Mouse (Mus musculus): ENCODE data around the gene Zan. TPM values are rescaled to one million over a fixed set of nuclear protein-coding genes. Genes with fewer than 3 reads are reported as not detected.

Gene Zan
- polyA plus RNA-seq, 1 experiment, result 0.83 TPM

- H3K4me3 ChIP-seq (replicated peaks; ENCODE audit: extremely low read depth, low read depth, low read length), result no peak overlapping the region
- TF ChIP-seq POLR2A (IDR thresholded peaks at IDR 0.05; ENCODE audit: borderline replicate concordance, extremely low read depth, low read depth, low read length), result no peak
- TF ChIP-seq CTCF (IDR thresholded peaks at IDR 0.05; ENCODE audit: insufficient read depth, low read length), result peak; percentile 50
- peak; percentile 73 for DNase-seq
- H3K4me1 ChIP-seq (ENCODE audit: control insufficient read depth, insufficient read depth, low read length), result no peaks in the 10 kb centered on the region
Measured at GRCm38 (mm10) chr5:137481138-137481537, 4.3 kb upstream of the Zan start.

- WGBS, result 63% methylated on average over 2 of the region's 2 CpGs
- DNase-seq, result no peak
- no peaks in the 10 kb centered on the region for H3K4me1 ChIP-seq (ENCODE audit: control insufficient read depth, insufficient read depth, low read length)
- TF ChIP-seq CTCF (IDR thresholded peaks at IDR 0.05; ENCODE audit: insufficient read depth, low read length), result no peak
- no peak for TF ChIP-seq POLR2A (IDR thresholded peaks at IDR 0.05; ENCODE audit: borderline replicate concordance, extremely low read depth, low read depth, low read length)
- no peak overlapping the region for H3K4me3 ChIP-seq (replicated peaks; ENCODE audit: extremely low read depth, low read depth, low read length)
Measured at GRCm38 (mm10) chr5:137474351-137474750, 2.5 kb downstream of the Zan start.

- DNase-seq, result no peak
- Histone ChIP-seq H3K4me1 (ENCODE audit: control insufficient read depth, insufficient read depth, low read length) (no peaks in the 10 kb centered on the region), H3K4me3 (replicated peaks; ENCODE audit: extremely low read depth, low read depth, low read length) (no peak overlapping the region)
- WGBS, result 48% methylated on average over 5 of the region's 5 CpGs
- TF ChIP-seq POLR2A (IDR thresholded peaks at IDR 0.05; ENCODE audit: borderline replicate concordance, extremely low read depth, low read depth, low read length) (no peak), CTCF (IDR thresholded peaks at IDR 0.05; ENCODE audit: insufficient read depth, low read length) (no peak)
Measured at GRCm38 (mm10) chr5:137472252-137472904, 4.5 kb downstream of the Zan start.

- Histone ChIP-seq H3K4me3 (replicated peaks; ENCODE audit: extremely low read depth, low read depth, low read length) (no peak overlapping the region), H3K4me1 (ENCODE audit: control insufficient read depth, insufficient read depth, low read length) (no peaks in the 10 kb centered on the region)
- TF ChIP-seq POLR2A (IDR thresholded peaks at IDR 0.05; ENCODE audit: borderline replicate concordance, extremely low read depth, low read depth, low read length) (no peak), CTCF (IDR thresholded peaks at IDR 0.05; ENCODE audit: insufficient read depth, low read length) (no peak)
- WGBS, result 90% methylated on average over 6 of the region's 6 CpGs
- no peak for DNase-seq
Measured at GRCm38 (mm10) chr5:137466946-137467345, 9.9 kb downstream of the Zan start.

GRCm38 (mm10) chr5:137465049-137465448 lies 11.8 kb downstream of the Zan start:
- WGBS, result 39% methylated on average over 3 of the region's 3 CpGs
- Histone ChIP-seq H3K4me3 (replicated peaks; ENCODE audit: extremely low read depth, low read depth, low read length) (no peak overlapping the region), H3K4me1 (ENCODE audit: control insufficient read depth, insufficient read depth, low read length) (no peaks in the 10 kb centered on the region)
- no peak for DNase-seq
- TF ChIP-seq POLR2A (IDR thresholded peaks at IDR 0.05; ENCODE audit: borderline replicate concordance, extremely low read depth, low read depth, low read length), result no peak
- TF ChIP-seq CTCF (IDR thresholded peaks at IDR 0.05; ENCODE audit: insufficient read depth, low read length), result no peak

GRCm38 (mm10) chr5:137455866-137456591 lies 20.8 kb downstream of the Zan start:
- H3K4me3 ChIP-seq (replicated peaks; ENCODE audit: extremely low read depth, low read depth, low read length), result no peak overlapping the region
- TF ChIP-seq POLR2A (IDR thresholded peaks at IDR 0.05; ENCODE audit: borderline replicate concordance, extremely low read depth, low read depth, low read length) (no peak), CTCF (IDR thresholded peaks at IDR 0.05; ENCODE audit: insufficient read depth, low read length) (no peak)
- peak; percentile 31 for DNase-seq
- H3K4me1 ChIP-seq (ENCODE audit: control insufficient read depth, insufficient read depth, low read length), result peaks cover 2% of the 10 kb centered on the region; the same call in 1 of the 2 replicates
- whole genome bisulfite sequencing, result 49% methylated on average over 7 of the region's 7 CpGs

GRCm38 (mm10) chr5:137455206-137455605 lies 21.7 kb downstream of the Zan start:
- H3K4me1 ChIP-seq (ENCODE audit: control insufficient read depth, insufficient read depth, low read length), result peaks cover 2% of the 10 kb centered on the region; the same call in 1 of the 2 replicates
- no peak overlapping the region for H3K4me3 ChIP-seq (replicated peaks; ENCODE audit: extremely low read depth, low read depth, low read length)
- TF ChIP-seq CTCF (IDR thresholded peaks at IDR 0.05; ENCODE audit: insufficient read depth, low read length) (no peak), POLR2A (IDR thresholded peaks at IDR 0.05; ENCODE audit: borderline replicate concordance, extremely low read depth, low read depth, low read length) (no peak)
- WGBS, result 50% methylated on average over 6 of the region's 6 CpGs
- DNase-seq, result no peak

- peaks cover 3% of the 10 kb centered on the region; the same call in 1 of the 2 replicates for H3K4me1 ChIP-seq (ENCODE audit: control insufficient read depth, insufficient read depth, low read length)
- H3K4me3 ChIP-seq (replicated peaks; ENCODE audit: extremely low read depth, low read depth, low read length), result no peak overlapping the region
- TF ChIP-seq CTCF (IDR thresholded peaks at IDR 0.05; ENCODE audit: insufficient read depth, low read length) (no peak), POLR2A (IDR thresholded peaks at IDR 0.05; ENCODE audit: borderline replicate concordance, extremely low read depth, low read depth, low read length) (no peak)
- DNase-seq, result no peak
Measured at GRCm38 (mm10) chr5:137445536-137445935, 31.3 kb downstream of the Zan start.

GRCm38 (mm10) chr5:137440216-137440855 lies 36.5 kb downstream of the Zan start:
- no peak for TF ChIP-seq POLR2A (IDR thresholded peaks at IDR 0.05; ENCODE audit: borderline replicate concordance, extremely low read depth, low read depth, low read length)
- no peak for TF ChIP-seq CTCF (IDR thresholded peaks at IDR 0.05; ENCODE audit: insufficient read depth, low read length)
- peaks cover 7% of the 10 kb centered on the region; the same call in 1 of the 2 replicates for H3K4me1 ChIP-seq (ENCODE audit: control insufficient read depth, insufficient read depth, low read length)
- no peak overlapping the region for H3K4me3 ChIP-seq (replicated peaks; ENCODE audit: extremely low read depth, low read depth, low read length)
- 34% methylated on average over 11 of the region's 11 CpGs for WGBS
- peak; percentile 48 for DNase-seq

All from lung, adult 2 months (tissue).